Mouse (Mus musculus) ES-E14 (cell line): ENCODE measurements around the gene Fkrp.

Source experiments
- CHD2 ChIP-seq: IDR thresholded peaks from 2 replicates; pipeline ENCODE4 v1.6.1; 2014; ENCODE audit warnings: mild to moderate bottlenecking, low read depth, low read length, inconsistent platforms
- HCFC1 ChIP-seq: IDR thresholded peaks from 2 replicates; pipeline ENCODE4 v1.6.1; 2012; ENCODE audit warnings: low read length, inconsistent platforms, borderline replicate concordance; ENCODE audit not compliant: insufficient read depth
- MAFK ChIP-seq: IDR thresholded peaks from 2 replicates; pipeline ENCODE4 v1.6.1; 2014; ENCODE audit warnings: mild to moderate bottlenecking, low read depth, low read length, inconsistent platforms; ENCODE audit not compliant: insufficient read depth
- ZC3H11A ChIP-seq: IDR thresholded peaks from 2 replicates; pipeline ENCODE4 v1.6.1; 2012; ENCODE audit warnings: low read depth, mild to moderate bottlenecking, inconsistent platforms, low read length, borderline replicate concordance

- TF ChIP-seq CHD2 (no peak), HCFC1 (no peak), MAFK (no peak), ZC3H11A (no peak)
Measured at GRCm38 (mm10) chr7:16858336-16858735, 41.8 kb upstream of the Fkrp start.
